Mouse (Mus musculus) heart, postnatal 4 days (tissue): ENCODE measurements at regions not wholly inside any gene's neighbourhood (a gene's known extent, or its start where the extent isn't known, plus 50 kb on each side); places are given as distances from the start of the nearest gene placed in this dataset.

Source experiments
- DNase-seq: peaks from one replicate; pipeline ENCODE4 v3.0.0; 2021

- DNase-seq, result no peak
Observed at GRCm38 (mm10) chr10:37079535-37079934, 59.2 kb downstream of the Marcks start.

GRCm38 (mm10) chr10:37078439-37078838 lies 60.3 kb downstream of the Marcks start:
- peak; percentile 90 for DNase-seq

- no peak for DNase-seq
Observed at GRCm38 (mm10) chr10:37077741-37078140, 61.0 kb downstream of the Marcks start.

GRCm38 (mm10) chr10:37072834-37073233 lies 65.9 kb downstream of the Marcks start:
- DNase-seq, result peak; percentile 60

- no peak for DNase-seq
Observed at GRCm38 (mm10) chr10:37072061-37072460, 66.7 kb downstream of the Marcks start.

GRCm38 (mm10) chr10:37071420-37071819 lies 67.3 kb downstream of the Marcks start:
- DNase-seq, result no peak
